Mouse (Mus musculus) stomach, embryonic 16.5 days (tissue): Measurements from ENCODE around the gene Fry. TPM values are rescaled to one million over a fixed set of nuclear protein-coding genes. Genes with fewer than 3 reads are reported as not detected.

Source experiments
- ATAC-seq: fragments of 200-750 bp; cut with Nextera tagmentation; 2 replicates; pipeline ENCODE4 v1.8.0; 2017; ENCODE audit warnings: moderate number of reproducible peaks, moderate TSS enrichment; ENCODE audit not compliant: insufficient read depth, low FRiP score
- H3K27ac ChIP-seq: fragments of 300-500 bp; sonication (generic); 2 replicates; pipeline ENCODE4 v1.5.1; 2014; ENCODE audit warnings: low read length
- H3K27me3 ChIP-seq: fragments of 300-500 bp; sonication (generic); 2 replicates; pipeline ENCODE4 v1.6.1; 2014; ENCODE audit warnings: low read length, control low read depth, mixed read lengths; ENCODE audit not compliant: control insufficient read depth, insufficient read depth
- H3K36me3 ChIP-seq: fragments of 300-500 bp; sonication (generic); 2 replicates; pipeline ENCODE4 v1.6.1; 2014; ENCODE audit warnings: low read length; ENCODE audit not compliant: control insufficient read depth, insufficient read depth
- H3K4me1 ChIP-seq: fragments of 300-500 bp; sonication (generic); 2 replicates; pipeline ENCODE4 v1.6.1; 2014; ENCODE audit warnings: low read length, control low read depth, mixed read lengths; ENCODE audit not compliant: control insufficient read depth, insufficient read depth
- H3K4me2 ChIP-seq: fragments of 300-500 bp; sonication (generic); 2 replicates; pipeline ENCODE4 v1.6.1; 2014; ENCODE audit warnings: low read depth, low read length, mixed read lengths
- H3K4me3 ChIP-seq: fragments of 300-500 bp; sonication (generic); replicated peaks from 2 replicates; pipeline ENCODE4 v1.5.1; 2014; ENCODE audit warnings: mild to moderate bottlenecking, low read length
- H3K9ac ChIP-seq: fragments of 300-500 bp; sonication (generic); 2 replicates; pipeline ENCODE4 v1.6.1; 2014; ENCODE audit warnings: low read length
- H3K9me3 ChIP-seq: fragments of 300-500 bp; sonication (generic); replicated peaks from 2 replicates; pipeline ENCODE4 v1.6.1; 2016; ENCODE audit warnings: low read length, control low read depth; ENCODE audit not compliant: control insufficient read depth
- WGBS: fragments of 180-500 bp; shearing (Covaris S2); extraction: QIAGEN DNeasy Blood & Tissue Kit; methylation state at CpG from one replicate; pipeline ENCODE4 v1.1.7; 2014; 5-methylcytosine and 5-hydroxymethylcytosine counted together
- polyA plus RNA-seq: library from polyadenylated mRNA; unstranded; fragments of >200 nt; fragmentation: Nextera tagmentation; extraction: Ambion mirVana; gene quantifications from 2 replicates; pipeline ENCODE4 v1.2.1, GENCODE M21; 2015

Gene Fry
- polyA plus RNA-seq, 1 experiment from 2014 or later = 10.8 TPM

- 32% methylated on average over 34 of the region's 34 CpGs for WGBS
- H3K4me1 ChIP-seq = 0 out of 2 replicates have a peak, but pooled peaks cover 4% of the 10 kb centered on the region
- peak overlapping the region; percentile 31 for H3K4me3 ChIP-seq
- H3K9ac ChIP-seq = peak overlapping the region; percentile 39
- no peak for ATAC-seq
- peak overlapping the region; percentile 49 for H3K4me2 ChIP-seq
- no peak overlapping the region for H3K27ac ChIP-seq
- H3K27me3 ChIP-seq = no peaks in the 10 kb centered on the region
- no peaks in the 10 kb centered on the region; the same call in 1 of the 2 replicates for H3K36me3 ChIP-seq
- H3K9me3 ChIP-seq = 0 out of 2 replicates have a peak, but pooled peaks cover 3% of the 10 kb centered on the region
Measured at GRCm38 (mm10) chr5:150436629-150437389, 318.4 kb downstream of the Fry start.

DNA sequence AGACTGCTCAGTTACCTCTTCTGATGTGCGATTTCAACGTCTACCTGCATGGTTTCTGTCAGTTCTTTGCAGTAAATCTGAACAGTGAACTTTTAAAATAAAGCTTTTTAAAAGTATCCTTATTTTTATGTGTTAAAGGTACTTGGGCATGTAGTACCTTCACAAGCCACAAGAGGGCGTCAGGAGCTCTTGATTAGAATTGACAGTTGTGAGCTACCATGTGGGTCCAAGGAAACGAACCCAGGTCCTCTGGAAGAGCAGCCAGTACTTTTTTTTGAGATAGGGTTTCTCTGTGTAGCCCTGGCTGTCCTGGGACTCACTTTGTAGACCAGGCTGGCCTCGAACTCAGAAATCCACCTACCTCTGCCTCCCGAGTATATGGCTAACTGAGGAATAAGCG lies 323.2 kb downstream of the Fry start:
- 38% methylated on average over 7 of the region's 7 CpGs for WGBS
- H3K36me3 ChIP-seq = no peaks in the 10 kb centered on the region; the same call in 1 of the 2 replicates
- H3K4me3 ChIP-seq = no peak overlapping the region
- no peak for ATAC-seq
- H3K27me3 ChIP-seq = no peaks in the 10 kb centered on the region
- H3K4me2 ChIP-seq = no peak overlapping the region
- H3K9me3 ChIP-seq = no peaks in the 10 kb centered on the region
- no peak overlapping the region for H3K9ac ChIP-seq
- no peak overlapping the region for H3K27ac ChIP-seq
- H3K4me1 ChIP-seq = 0 out of 2 replicates have a peak, but pooled peaks cover 4% of the 10 kb centered on the region

DNA sequence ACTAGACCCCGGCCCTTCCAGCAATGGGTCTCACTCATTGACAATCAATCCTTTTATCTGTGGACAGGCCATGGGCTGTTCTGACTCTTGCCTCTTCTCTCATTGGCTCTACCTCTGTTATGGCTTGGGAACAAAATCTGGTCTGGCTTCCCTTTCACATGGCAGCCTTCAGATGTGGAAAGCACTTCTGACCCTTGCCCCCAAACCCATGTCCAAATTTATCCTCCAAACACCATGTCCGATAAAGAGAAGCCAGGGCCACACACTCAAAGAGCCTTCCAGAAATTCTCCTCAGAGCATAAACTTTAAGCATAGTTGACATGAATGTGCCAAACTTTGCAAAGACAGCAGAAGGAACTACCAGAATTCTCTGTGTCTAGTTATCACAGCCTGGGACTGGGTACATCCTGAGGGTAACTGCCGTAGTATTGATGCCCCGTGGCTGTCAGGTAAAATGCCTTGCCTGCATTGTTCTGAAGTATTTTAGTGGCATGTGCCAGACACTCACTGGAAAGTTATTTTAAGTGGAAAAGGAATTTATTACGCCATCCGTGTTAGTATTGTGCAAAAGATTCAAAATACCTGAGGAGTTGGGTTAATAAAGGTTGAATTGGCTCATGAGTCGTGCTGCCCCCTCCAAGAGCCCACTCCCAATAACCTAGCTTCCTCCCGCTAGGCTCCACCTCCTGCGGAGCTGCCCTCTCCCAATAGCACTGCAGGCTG lies 333.0 kb downstream of the Fry start:
- H3K9me3 ChIP-seq = 0 out of 2 replicates have a peak, but pooled peaks cover 3% of the 10 kb centered on the region
- no peaks in the 10 kb centered on the region for H3K4me1 ChIP-seq
- no peak overlapping the region for H3K4me2 ChIP-seq
- H3K4me3 ChIP-seq = no peak overlapping the region
- 80% methylated on average over 9 of the region's 9 CpGs for WGBS
- no peak overlapping the region for H3K9ac ChIP-seq
- 0 out of 2 replicates have a peak, but pooled peaks cover 10% of the 10 kb centered on the region for H3K36me3 ChIP-seq
- no peak; the same call in 1 of the 2 replicates for ATAC-seq
- H3K27ac ChIP-seq = no peak overlapping the region
- no peaks in the 10 kb centered on the region for H3K27me3 ChIP-seq

- ATAC-seq = no peak
- Histone ChIP-seq H3K27ac (no peak overlapping the region), H3K4me2 (no peak overlapping the region), H3K4me3 (no peak overlapping the region), H3K27me3 (no peaks in the 10 kb centered on the region), H3K4me1 (no peaks in the 10 kb centered on the region), H3K36me3 (0 out of 2 replicates have a peak, but pooled peaks cover 10% of the 10 kb centered on the region), H3K9ac (no peak overlapping the region), H3K9me3 (0 out of 2 replicates have a peak, but pooled peaks cover 3% of the 10 kb centered on the region)
- 43% methylated on average over 1 of the region's 1 CpGs for WGBS
Measured at GRCm38 (mm10) chr5:150452004-150452626, 333.7 kb downstream of the Fry start.

- Histone ChIP-seq H3K27me3 (no peaks in the 10 kb centered on the region), H3K4me2 (no peak overlapping the region), H3K27ac (no peak overlapping the region), H3K4me3 (no peak overlapping the region), H3K9ac (no peak overlapping the region), H3K4me1 (no peaks in the 10 kb centered on the region), H3K36me3 (0 out of 2 replicates have a peak, but pooled peaks cover 10% of the 10 kb centered on the region), H3K9me3 (0 out of 2 replicates have a peak, but pooled peaks cover 3% of the 10 kb centered on the region)
- no peak for ATAC-seq
Measured at GRCm38 (mm10) chr5:150452671-150453070, 334.2 kb downstream of the Fry start.

GRCm38 (mm10) chr5:150453490-150453889 lies 335.0 kb downstream of the Fry start:
- WGBS = 81% methylated on average over 4 of the region's 4 CpGs
- Histone ChIP-seq H3K27ac (no peak overlapping the region), H3K36me3 (0 out of 2 replicates have a peak, but pooled peaks cover 10% of the 10 kb centered on the region), H3K4me2 (no peak overlapping the region), H3K9me3 (0 out of 2 replicates have a peak, but pooled peaks cover 3% of the 10 kb centered on the region), H3K4me1 (0 out of 2 replicates have a peak, but pooled peaks cover 1% of the 10 kb centered on the region), H3K27me3 (no peaks in the 10 kb centered on the region), H3K9ac (no peak overlapping the region), H3K4me3 (no peak overlapping the region)
- no peak for ATAC-seq

GRCm38 (mm10) chr5:150457165-150457903 lies 338.9 kb downstream of the Fry start:
- Histone ChIP-seq H3K9ac (peak overlapping the region; percentile 12; the same call in 1 of the 2 replicates), H3K4me1 (peaks cover 4% of the 10 kb centered on the region; the same call in 1 of the 2 replicates), H3K4me3 (peak overlapping the region; percentile 13; the same call in 1 of the 2 replicates), H3K27me3 (no peaks in the 10 kb centered on the region), H3K36me3 (0 out of 2 replicates have a peak, but pooled peaks cover 10% of the 10 kb centered on the region), H3K9me3 (peaks cover 6% of the 10 kb centered on the region; the same call in 1 of the 2 replicates), H3K4me2 (peak overlapping the region; percentile 32), H3K27ac (peak overlapping the region; percentile 69)
- 58% methylated on average over 17 of the region's 17 CpGs for WGBS
- 0 out of 2 replicates have a peak, but pooled peaks have one; percentile 54 for ATAC-seq
